Mouse (Mus musculus): ENCODE measurements around the gene Brwd1.

DNA sequence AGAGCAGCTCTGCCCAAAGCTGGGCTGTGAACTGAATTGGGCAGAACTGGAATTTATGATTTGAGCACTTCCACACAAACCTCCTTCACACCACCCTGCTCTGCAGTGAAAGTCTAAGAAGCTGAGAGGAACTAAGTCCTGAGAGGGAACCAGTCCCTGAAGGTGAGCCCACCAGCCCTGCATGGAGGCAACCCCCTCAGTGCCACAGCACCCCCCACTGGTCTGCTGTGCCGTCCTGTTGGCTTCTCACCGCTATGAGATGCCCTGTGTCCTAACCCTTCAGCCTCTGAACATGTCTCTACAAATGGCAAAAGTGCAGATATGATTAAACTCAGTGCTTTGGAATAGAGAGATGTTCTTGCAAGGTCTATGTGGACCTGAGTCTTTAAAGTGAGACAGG lies 30.4 kb upstream of the Brwd1 start:
- TF ChIP-seq CTCF (IDR thresholded peaks at IDR 0.05; ENCODE audit: control insufficient read depth, insufficient read depth, low read length), result peak; percentile 56; the same call in 1 of the 2 replicates
- no peak for TF ChIP-seq POLR2A (IDR thresholded peaks at IDR 0.05; ENCODE audit: borderline replicate concordance, control insufficient read depth, low read depth, low read length)
